Mouse (Mus musculus): ENCODE results near the gene Hist1h2ad.

GRCm38 (mm10) chr13:23572218-23573033 lies 1.8 kb upstream of the Hist1h2ad start:
- TF ChIP-seq GATA1 (IDR thresholded peaks at IDR 0.05; ENCODE audit: borderline replicate concordance, low read length) (no peak), FLI1 (IDR thresholded peaks at IDR 0.05; ENCODE audit: low read length) (no peak)

All from megakaryocyte, embryonic 14.5 days (primary cell).